Mouse (Mus musculus) testis, adult 2 months (tissue): ENCODE data around the gene Pycr1.

Experiments
- CTCF ChIP-seq: fragments of 200-500 bp; IDR thresholded peaks from 2 replicates; pipeline ENCODE4 v1.5.1; 2012; ENCODE audit warnings: low read depth, mild to moderate bottlenecking, inconsistent platforms, low read length, moderate library complexity; ENCODE audit not compliant: control insufficient read depth, insufficient read depth, insufficient replicate concordance
- POLR2A ChIP-seq: fragments of 200-500 bp; IDR thresholded peaks from 2 replicates; pipeline ENCODE4 v1.6.1; 2012; ENCODE audit warnings: low read depth, mild to moderate bottlenecking, inconsistent platforms, low read length, moderate library complexity; ENCODE audit not compliant: control insufficient read depth

GRCm38 (mm10) chr11:120634810-120635209 lies 8.8 kb downstream of the Pycr1 start:
- no peak for TF ChIP-seq POLR2A
- no peak for TF ChIP-seq CTCF
